Mouse (Mus musculus): ENCODE results near the gene Hnrnph2.

DNA sequence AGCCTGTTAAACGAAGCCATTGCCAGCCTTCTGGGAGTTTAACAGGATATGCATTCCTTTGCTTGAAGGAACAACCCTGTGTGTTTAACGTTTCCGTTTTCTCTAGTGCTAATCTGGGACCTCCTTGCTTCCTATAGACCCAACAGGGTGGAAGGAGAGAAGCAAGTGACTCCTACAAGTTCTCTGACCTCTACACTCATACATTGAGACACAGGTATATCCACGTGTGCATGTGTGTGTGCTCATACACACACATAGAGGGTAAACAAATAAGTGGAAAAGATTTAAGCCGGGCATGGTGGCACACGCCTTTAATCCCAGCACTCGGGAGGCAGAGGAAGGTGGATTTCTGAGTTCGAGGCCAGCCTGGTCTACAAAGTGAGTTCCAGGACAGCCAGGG is 46.4 kb downstream of the Hnrnph2 start:
- TF ChIP-seq EP300 (IDR thresholded peaks at IDR 0.05; ENCODE audit: low read depth) (no peak), CTCF (IDR thresholded peaks at IDR 0.05; ENCODE audit: low read depth) (no peak)
